In the genomic region with DNA sequence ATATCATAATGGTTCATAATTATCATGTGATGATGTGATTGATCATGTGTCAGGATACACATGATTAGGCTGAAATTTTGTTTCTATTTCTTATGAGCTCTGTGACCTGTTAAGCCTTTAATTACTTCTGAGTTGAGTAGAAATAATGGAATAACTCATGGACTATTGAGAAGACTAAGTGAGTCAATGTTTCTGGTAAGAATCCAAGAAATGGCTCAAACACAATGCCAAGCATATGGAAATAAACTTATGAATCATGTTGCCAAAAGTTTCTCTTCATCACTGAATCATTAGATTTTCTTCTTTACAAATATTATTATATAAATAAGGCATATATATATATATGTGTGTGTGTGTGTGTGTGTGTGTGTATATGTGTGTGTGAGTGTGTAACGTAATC, we compare ENCODE assay signal across 16 mouse cellular contexts.
"Had no signal": no experiment of that assay in that cellular context is flagged by ENCODE, and none has a peak within 500 bp of the region (broad histone marks: within the 10 kb centered on the region; RNA-seq: fewer than 3 reads in every experiment).

No protein-coding gene starts in this region.

- DNase-seq: gastrocnemius, adult 2 months; gastrocnemius, postnatal 10 days; gastrocnemius, postnatal 36 days; heart, adult 11 months; heart, adult 2 months; heart, postnatal 4 days; kidney, adult 11 months; kidney, adult 2 months; kidney, adult 9 months; kidney, postnatal 14 days; kidney, postnatal 36 days; layer of hippocampus, adult 9-11 months; layer of hippocampus, postnatal 36 days; left cerebral cortex, postnatal 4 days; liver, embryonic 13.5 days; liver, postnatal 0 days had no signal
